Mouse (Mus musculus): Measurements from ENCODE around the gene Pitpna. TPM values are rescaled to one million over a fixed set of nuclear protein-coding genes. Genes with fewer than 3 reads are reported as not detected.

Pitpna gene
- polyA plus RNA-seq, 1 experiment from 2014 or later = 92.3 TPM

DNA sequence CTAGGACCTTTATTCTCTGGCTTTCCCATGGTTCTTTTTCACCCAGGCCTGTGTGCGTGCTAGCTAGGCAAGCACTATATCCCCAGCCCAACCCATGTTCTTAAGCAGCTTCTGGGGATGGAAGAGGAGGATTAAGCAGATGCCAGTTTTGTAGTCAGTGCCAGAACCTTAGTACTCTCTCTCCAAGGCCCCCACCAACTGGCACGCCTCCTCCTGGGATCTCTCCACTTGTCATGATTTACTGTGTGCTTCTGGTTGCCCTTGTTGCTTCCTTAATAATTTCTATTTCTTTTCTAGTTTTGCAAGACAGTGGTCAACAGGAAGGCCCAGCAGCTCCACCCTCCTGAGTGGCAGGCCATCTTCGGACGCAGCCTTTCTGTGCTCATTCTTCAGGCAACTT is 37.9 kb downstream of the Pitpna start:
- no peak overlapping the region for H3K4me3 ChIP-seq (replicated peaks)
- peaks cover 8% of the 10 kb centered on the region; the same call in 1 of the 2 replicates for H3K4me1 ChIP-seq (replicated peaks)
- H3K4me2 ChIP-seq (replicated peaks) = no peak overlapping the region
- peaks cover 29% of the 10 kb centered on the region for H3K36me3 ChIP-seq
- H3K27me3 ChIP-seq (replicated peaks) = no peaks in the 10 kb centered on the region
- ATAC-seq = no peak
- H3K9me3 ChIP-seq = no peaks in the 10 kb centered on the region
- no peak overlapping the region for H3K9ac ChIP-seq
- no peak overlapping the region for H3K27ac ChIP-seq
- WGBS = 75% methylated on average over 4 of the region's 4 CpGs

DNA sequence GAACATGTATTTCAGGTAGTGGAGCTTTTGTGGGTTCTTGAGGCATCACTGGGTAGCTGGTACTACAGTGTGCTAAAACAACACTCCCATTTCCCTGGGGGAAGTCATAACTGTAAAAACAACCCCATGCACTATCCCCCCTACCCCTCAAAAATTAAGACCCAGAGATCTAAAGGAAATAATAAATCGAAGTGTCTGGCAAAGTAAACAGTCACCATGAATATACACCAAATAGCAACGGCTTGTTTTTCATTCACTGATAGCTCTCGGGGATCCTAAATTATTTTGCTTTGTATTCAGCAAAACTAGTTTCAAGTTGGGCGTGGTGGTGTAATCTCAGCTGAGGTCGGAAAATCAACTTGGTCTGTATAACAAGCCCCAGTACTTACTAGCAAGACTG is 42.2 kb downstream of the Pitpna start:
- Histone ChIP-seq H3K4me1 (replicated peaks) (peaks cover 16% of the 10 kb centered on the region; the same call in 1 of the 2 replicates), H3K27me3 (replicated peaks) (no peaks in the 10 kb centered on the region), H3K27ac (no peak overlapping the region), H3K4me3 (replicated peaks) (peak overlapping the region; percentile 75), H3K9me3 (no peaks in the 10 kb centered on the region), H3K36me3 (peaks cover 17% of the 10 kb centered on the region; the same call in 1 of the 2 replicates), H3K4me2 (replicated peaks) (peak overlapping the region; percentile 85), H3K9ac (peak overlapping the region; percentile 61)
- 7% methylated on average over 5 of the region's 5 CpGs for WGBS
- no peak for ATAC-seq

DNA sequence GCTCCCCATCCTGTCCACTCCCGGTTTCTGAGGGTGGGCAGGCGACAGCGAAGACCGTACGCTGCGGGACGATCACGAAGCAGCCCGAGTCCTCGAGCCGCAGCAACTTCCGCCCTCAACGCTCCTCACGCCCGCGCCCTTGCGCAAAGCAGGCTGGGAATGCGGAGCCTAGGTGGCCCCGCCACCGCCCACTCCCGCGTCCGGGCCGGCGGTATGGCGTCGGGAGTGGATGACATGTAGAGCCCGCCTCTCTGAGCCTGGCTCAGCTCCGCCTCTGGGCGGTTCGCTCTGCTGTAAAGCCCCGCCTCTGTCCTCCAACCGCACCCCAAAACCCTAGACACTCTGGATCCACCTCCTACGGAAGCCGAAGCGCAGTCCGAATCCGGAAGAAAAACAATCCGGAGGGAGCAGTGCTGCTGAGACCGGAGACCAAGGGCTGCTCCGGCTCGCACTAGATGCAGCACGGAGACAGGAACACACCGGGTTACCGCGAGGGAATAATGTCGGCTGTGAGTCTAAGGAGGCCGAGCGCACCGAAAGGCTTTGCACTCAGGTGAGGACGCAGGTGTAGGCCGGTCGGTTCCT is 42.8 kb downstream of the Pitpna start, which contains the start of gene Inpp5k:
TSS of gene Inpp5k (plus strand) at position 344 of the 585 bp plus-strand sequence.
- Histone ChIP-seq H3K4me1 (replicated peaks) (peaks cover 16% of the 10 kb centered on the region; the same call in 1 of the 2 replicates), H3K27ac (peak within 1 kb of the TSS; percentile 70; the same call in 1 of the 2 replicates), H3K36me3 (peaks cover 13% of the 10 kb centered on the region; the same call in 1 of the 2 replicates), H3K9ac (peak within 1 kb of the TSS; percentile 65), H3K4me3 (replicated peaks) (peak within 1 kb of the TSS; percentile 75), H3K9me3 (no peaks in the 10 kb centered on the region), H3K27me3 (replicated peaks) (no peaks in the 10 kb centered on the region), H3K4me2 (replicated peaks) (peak within 1 kb of the TSS; percentile 85)
- WGBS = under 1% methylated on average over 53 of the region's 53 CpGs
- peak; percentile 100 for ATAC-seq

DNA sequence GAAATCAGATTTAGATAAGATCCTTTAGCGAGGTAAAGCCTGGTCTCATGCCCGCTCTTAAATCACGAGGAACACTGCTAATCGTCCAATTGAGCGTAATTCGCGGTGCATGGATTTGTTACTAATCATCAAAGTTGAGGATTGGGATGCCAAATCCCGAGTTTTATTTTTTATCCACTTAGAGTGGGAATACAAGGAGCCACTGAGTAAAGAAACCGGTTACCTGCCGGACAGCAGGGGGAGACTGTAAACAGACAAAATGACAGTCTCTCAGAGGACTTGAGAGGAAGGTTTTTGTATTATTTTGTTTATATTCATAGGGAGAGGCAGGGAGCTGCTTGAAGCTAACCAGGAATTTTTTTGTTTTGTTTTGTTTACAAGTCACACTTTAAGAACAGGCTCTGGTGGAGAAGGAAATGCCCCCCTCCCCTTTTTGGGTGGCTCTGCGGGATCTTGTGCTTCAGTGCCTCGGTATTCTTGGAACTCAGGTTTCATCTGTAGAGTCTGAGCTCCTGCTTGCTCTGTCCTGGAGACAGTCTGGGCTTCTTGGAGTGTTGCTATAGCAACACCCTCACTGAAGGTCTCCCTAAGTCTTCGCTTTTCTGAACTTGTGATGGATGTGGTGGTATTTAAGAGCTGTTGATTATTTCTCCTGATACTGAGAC is 43.8 kb downstream of the Pitpna start:
- 6% methylated on average over 13 of the region's 13 CpGs for WGBS
- no peaks in the 10 kb centered on the region for H3K9me3 ChIP-seq
- peak overlapping the region; percentile 65; the same call in 1 of the 2 replicates for H3K9ac ChIP-seq
- H3K27ac ChIP-seq = no peak overlapping the region
- H3K4me1 ChIP-seq (replicated peaks) = peaks cover 16% of the 10 kb centered on the region; the same call in 1 of the 2 replicates
- no peak for ATAC-seq
- H3K4me3 ChIP-seq (replicated peaks) = peak overlapping the region; percentile 75
- H3K36me3 ChIP-seq = peaks cover 8% of the 10 kb centered on the region; the same call in 1 of the 2 replicates
- peak overlapping the region; percentile 85 for H3K4me2 ChIP-seq (replicated peaks)
- no peaks in the 10 kb centered on the region for H3K27me3 ChIP-seq (replicated peaks)

DNA sequence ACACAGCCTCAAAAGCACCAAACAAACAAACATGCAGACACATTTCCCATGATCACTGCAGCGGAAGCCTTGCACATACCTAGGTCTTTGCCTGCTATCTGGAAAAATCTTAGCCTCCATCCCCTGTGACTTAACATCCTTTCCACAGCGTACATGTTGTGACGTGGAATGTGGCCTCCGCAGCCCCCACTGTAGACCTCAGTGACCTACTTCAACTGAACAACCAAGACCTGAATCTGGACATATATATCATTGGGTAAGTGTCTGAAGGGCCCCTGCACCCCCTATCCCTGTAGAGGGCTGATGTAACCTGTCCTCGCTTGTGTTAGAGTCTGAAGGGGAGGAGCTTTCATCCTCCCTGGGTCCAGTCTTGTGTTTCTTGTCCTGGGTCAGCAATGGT is 45.0 kb downstream of the Pitpna start:
- H3K9me3 ChIP-seq = no peaks in the 10 kb centered on the region
- no peak overlapping the region for H3K9ac ChIP-seq
- H3K27ac ChIP-seq = no peak overlapping the region
- peaks cover 16% of the 10 kb centered on the region; the same call in 1 of the 2 replicates for H3K4me1 ChIP-seq (replicated peaks)
- ATAC-seq = no peak
- 91% methylated on average over 5 of the region's 5 CpGs for WGBS
- H3K36me3 ChIP-seq = peaks cover 3% of the 10 kb centered on the region; the same call in 1 of the 2 replicates
- H3K4me3 ChIP-seq (replicated peaks) = no peak overlapping the region
- no peaks in the 10 kb centered on the region for H3K27me3 ChIP-seq (replicated peaks)
- H3K4me2 ChIP-seq (replicated peaks) = no peak overlapping the region

DNA sequence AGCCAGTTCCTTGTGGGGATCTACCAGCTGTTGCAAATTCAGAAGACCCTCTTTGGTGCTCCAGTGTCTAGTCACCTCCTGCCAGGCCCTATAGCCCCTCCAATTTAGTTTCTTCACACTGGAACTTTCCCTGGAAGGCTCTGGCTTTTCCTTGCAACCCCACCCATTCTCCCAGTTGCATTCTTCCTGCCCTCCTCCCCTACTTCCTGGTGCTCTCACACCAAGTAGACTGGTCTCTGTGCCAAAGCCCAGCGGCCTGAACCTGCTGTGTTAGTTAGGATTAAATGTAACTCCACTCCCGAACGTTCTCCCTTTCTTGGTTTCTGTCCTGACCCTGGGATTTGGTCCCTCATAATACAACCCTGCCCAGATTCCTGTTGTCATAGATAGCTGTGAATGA is 46.9 kb downstream of the Pitpna start:
- no peak overlapping the region for H3K4me3 ChIP-seq (replicated peaks)
- no peak overlapping the region for H3K27ac ChIP-seq
- H3K4me1 ChIP-seq (replicated peaks) = 0 out of 2 replicates have a peak, but pooled peaks cover 12% of the 10 kb centered on the region
- ATAC-seq = no peak
- H3K9me3 ChIP-seq = no peaks in the 10 kb centered on the region
- no peaks in the 10 kb centered on the region for H3K27me3 ChIP-seq (replicated peaks)
- no peaks in the 10 kb centered on the region for H3K36me3 ChIP-seq
- 69% methylated on average over 3 of the region's 3 CpGs for WGBS
- no peak overlapping the region for H3K4me2 ChIP-seq (replicated peaks)
- no peak overlapping the region for H3K9ac ChIP-seq

DNA sequence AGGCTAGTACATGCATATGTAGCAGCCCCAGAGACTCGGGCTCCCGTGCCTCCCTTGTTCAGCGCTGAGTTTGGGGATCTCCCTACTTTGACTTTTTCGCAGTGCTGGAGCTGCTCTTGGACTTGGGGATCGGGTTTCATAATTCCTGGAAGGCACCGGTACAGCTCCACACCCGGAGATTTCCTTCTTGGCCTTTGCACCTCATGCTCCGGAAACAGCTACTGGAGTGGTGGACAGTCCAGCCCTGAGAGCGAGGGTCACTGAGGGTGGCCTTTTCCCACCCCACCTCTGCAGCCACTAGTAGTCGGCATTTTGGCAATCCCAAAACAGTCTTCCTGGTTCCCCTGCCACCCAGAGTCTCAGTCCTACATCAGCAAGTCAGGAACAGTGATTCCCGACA is 47.4 kb downstream of the Pitpna start:
- H3K4me1 ChIP-seq (replicated peaks) = 0 out of 2 replicates have a peak, but pooled peaks cover 9% of the 10 kb centered on the region
- WGBS = 65% methylated on average over 11 of the region's 11 CpGs
- H3K27me3 ChIP-seq (replicated peaks) = no peaks in the 10 kb centered on the region
- H3K36me3 ChIP-seq = no peaks in the 10 kb centered on the region
- H3K9ac ChIP-seq = no peak overlapping the region
- no peaks in the 10 kb centered on the region for H3K9me3 ChIP-seq
- no peak overlapping the region for H3K4me3 ChIP-seq (replicated peaks)
- ATAC-seq = no peak
- no peak overlapping the region for H3K4me2 ChIP-seq (replicated peaks)
- no peak overlapping the region for H3K27ac ChIP-seq

DNA sequence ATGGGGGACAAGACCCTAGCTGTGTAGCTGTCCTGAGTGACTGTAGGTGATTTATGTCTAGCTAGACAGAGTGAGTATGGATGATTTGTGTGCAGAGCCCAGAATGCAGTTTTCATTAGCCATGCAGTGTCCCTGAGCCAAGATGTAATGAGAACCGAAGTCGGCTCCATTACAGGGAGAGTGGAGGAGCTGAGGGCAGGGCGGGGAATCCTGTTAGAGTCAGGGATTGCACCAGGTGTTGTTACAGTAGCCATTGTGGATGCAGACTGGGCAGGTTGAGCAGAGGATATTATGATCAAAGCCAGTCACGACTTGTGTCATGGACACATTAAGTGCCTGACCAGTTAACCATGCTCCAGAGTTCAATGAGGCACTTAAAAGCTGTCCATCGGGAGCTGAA is 55.4 kb downstream of the Pitpna start:
- 87% methylated on average over 5 of the region's 5 CpGs for WGBS
- H3K4me2 ChIP-seq (replicated peaks) = no peak overlapping the region
- no peak overlapping the region for H3K27ac ChIP-seq
- no peaks in the 10 kb centered on the region for H3K4me1 ChIP-seq (replicated peaks)
- no peak overlapping the region for H3K9ac ChIP-seq
- ATAC-seq = no peak
- no peaks in the 10 kb centered on the region for H3K27me3 ChIP-seq (replicated peaks)
- no peak overlapping the region for H3K4me3 ChIP-seq (replicated peaks)
- H3K9me3 ChIP-seq = no peaks in the 10 kb centered on the region
- H3K36me3 ChIP-seq = no peaks in the 10 kb centered on the region

DNA sequence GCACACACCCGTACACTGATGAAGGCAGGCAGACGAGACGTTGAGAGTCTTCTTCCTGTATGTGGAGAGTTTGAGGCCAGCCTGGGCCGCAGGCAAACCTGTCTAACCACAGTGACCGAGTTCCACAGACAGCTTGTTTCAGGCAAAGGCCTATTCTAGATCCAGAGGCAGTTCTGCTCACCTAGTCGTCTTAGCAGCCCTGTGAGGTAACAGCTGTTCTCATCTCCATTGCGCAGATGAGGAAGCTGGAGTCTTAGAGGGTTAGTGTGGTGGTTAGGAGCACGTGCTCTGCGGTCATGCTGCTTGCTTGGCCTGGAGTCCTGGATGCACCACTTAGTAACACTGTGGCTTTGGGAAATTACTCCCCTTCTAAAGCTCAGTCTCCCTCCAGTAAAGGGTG is 56.8 kb downstream of the Pitpna start:
- H3K4me2 ChIP-seq (replicated peaks) = no peak overlapping the region
- WGBS = 78% methylated on average over 9 of the region's 9 CpGs
- no peaks in the 10 kb centered on the region for H3K27me3 ChIP-seq (replicated peaks)
- no peaks in the 10 kb centered on the region for H3K4me1 ChIP-seq (replicated peaks)
- H3K4me3 ChIP-seq (replicated peaks) = no peak overlapping the region
- ATAC-seq = no peak
- no peak overlapping the region for H3K27ac ChIP-seq
- H3K36me3 ChIP-seq = no peaks in the 10 kb centered on the region
- no peaks in the 10 kb centered on the region for H3K9me3 ChIP-seq
- no peak overlapping the region for H3K9ac ChIP-seq

DNA sequence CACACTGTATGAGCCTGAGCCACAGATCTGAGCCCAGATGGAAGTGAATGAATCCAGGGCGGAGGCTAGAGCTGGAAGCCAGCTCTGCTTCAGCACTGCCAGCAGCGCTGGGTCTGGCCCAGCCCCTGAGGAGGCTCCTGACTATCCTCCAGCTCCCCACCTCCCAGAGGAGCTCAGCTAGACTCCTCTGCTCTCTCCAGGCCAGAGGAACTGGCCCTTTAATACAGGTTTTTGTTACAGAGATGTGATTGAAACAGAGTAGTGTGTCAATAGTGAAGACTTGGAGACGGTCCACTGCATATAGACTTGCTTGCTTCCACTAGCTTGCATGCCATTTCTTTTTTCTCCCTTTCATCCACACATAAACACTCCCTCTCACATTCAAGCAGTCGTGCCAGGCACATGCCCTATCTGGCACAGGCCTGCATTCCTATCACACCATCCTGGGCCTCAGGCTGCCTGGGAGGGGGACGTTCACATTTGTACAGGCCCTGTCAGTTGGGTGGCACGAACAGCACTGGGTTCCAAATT is 59.8 kb downstream of the Pitpna start:
- Histone ChIP-seq H3K27ac (0 out of 2 replicates have a peak overlapping the region, but pooled peaks have one; percentile 1), H3K27me3 (replicated peaks) (no peaks in the 10 kb centered on the region), H3K4me1 (replicated peaks) (peaks cover 11% of the 10 kb centered on the region), H3K9ac (no peak overlapping the region), H3K4me2 (replicated peaks) (no peak overlapping the region), H3K36me3 (no peaks in the 10 kb centered on the region), H3K4me3 (replicated peaks) (no peak overlapping the region), H3K9me3 (no peaks in the 10 kb centered on the region)
- 65% methylated on average over 6 of the region's 6 CpGs for WGBS
- no peak for ATAC-seq

DNA sequence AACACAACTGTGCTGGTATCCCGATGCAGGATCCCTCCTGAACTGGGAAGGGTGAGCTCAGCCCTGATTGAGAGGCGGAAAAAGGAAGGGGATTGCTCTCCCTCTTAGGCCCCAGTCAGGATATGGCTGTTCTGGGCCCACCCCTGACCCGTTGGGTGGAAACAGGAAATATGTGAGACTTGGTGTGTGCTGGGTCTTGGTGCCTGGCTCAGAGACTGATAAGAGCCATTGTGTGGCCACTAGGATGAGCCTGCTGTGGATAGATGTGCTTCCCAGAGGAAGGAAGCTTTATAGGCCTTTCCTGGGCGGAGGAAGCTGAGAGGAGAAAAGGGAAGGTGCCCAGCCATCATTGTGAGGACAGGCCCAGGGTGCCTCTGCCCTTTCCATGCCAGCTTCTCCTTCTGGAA is 61.3 kb downstream of the Pitpna start:
- no peaks in the 10 kb centered on the region for H3K27me3 ChIP-seq (replicated peaks)
- H3K9ac ChIP-seq = no peak overlapping the region
- 60% methylated on average over 4 of the region's 4 CpGs for WGBS
- H3K36me3 ChIP-seq = no peaks in the 10 kb centered on the region
- no peaks in the 10 kb centered on the region for H3K9me3 ChIP-seq
- peaks cover 23% of the 10 kb centered on the region for H3K4me1 ChIP-seq (replicated peaks)
- no peak for ATAC-seq
- no peak overlapping the region for H3K4me2 ChIP-seq (replicated peaks)
- no peak overlapping the region for H3K4me3 ChIP-seq (replicated peaks)
- 0 out of 2 replicates have a peak overlapping the region, but pooled peaks have one; percentile 62 for H3K27ac ChIP-seq

DNA sequence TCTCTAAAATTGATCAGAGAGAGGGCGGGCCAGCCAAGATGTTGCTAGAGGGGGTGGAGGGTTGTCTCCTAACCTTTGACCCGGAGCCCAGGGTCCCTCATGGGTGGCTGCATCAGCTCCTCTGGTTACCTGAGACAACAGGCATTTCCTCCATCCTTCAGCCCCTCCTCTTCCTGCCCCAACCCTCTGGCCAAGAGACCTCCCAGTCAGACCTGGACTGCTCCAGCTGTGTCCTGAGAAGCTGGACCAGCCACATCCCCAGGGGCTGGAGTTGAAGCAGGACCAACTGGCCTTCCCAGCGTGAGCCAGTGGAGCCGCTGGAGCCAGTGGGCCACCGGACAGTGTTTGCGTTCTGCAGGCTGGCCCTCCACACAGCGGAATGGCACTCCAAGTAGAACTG is 62.4 kb downstream of the Pitpna start, which contains the start of gene Myo1c:
TSS of gene Myo1c (plus strand) at position 194 of the 400 bp plus-strand sequence.
- Histone ChIP-seq H3K9ac (peak within 1 kb of the TSS; percentile 81), H3K27me3 (replicated peaks) (no peaks in the 10 kb centered on the region), H3K4me3 (replicated peaks) (peak within 1 kb of the TSS; percentile 68), H3K9me3 (no peaks in the 10 kb centered on the region), H3K4me2 (replicated peaks) (peak within 1 kb of the TSS; percentile 92), H3K4me1 (replicated peaks) (peaks cover 35% of the 10 kb centered on the region), H3K36me3 (no peaks in the 10 kb centered on the region), H3K27ac (peak within 1 kb of the TSS; percentile 93)
- WGBS = 75% methylated on average over 7 of the region's 7 CpGs
- ATAC-seq = no peak

All from intestine, embryonic 15.5 days (tissue).